Mouse (Mus musculus): ENCODE measurements around the gene Tuba4a. TPM values are rescaled to one million over a fixed set of nuclear protein-coding genes. Genes with fewer than 3 reads are reported as not detected.
"Not testable (repeated sequence)": the region's sequence is repeated elsewhere in the genome, so short reads cannot be mapped to it uniquely, and the experiment has no call there.

Gene Tuba4a
- total RNA-seq, 4 experiments from 2014 or later = 43.5 to 54.4 (median 49.1) TPM

- DNase-seq = no peak
Measured at GRCm38 (mm10) chr1:75234606-75235005, 14.9 kb upstream of the Tuba4a start.

- not testable (repeated sequence) for DNase-seq
Measured at GRCm38 (mm10) chr1:75232489-75232888, 12.8 kb upstream of the Tuba4a start.

- no peak for DNase-seq
Measured at GRCm38 (mm10) chr1:75231664-75232152, 12.0 kb upstream of the Tuba4a start, which contains the start of gene A630095N17Rik. A630095N17Rik (minus strand) TSS chr1:75232102.

- no peak for DNase-seq
Measured at GRCm38 (mm10) chr1:75231224-75231623, 11.6 kb upstream of the Tuba4a start.

- DNase-seq = no peak
Measured at GRCm38 (mm10) chr1:75230335-75230994, 10.8 kb upstream of the Tuba4a start.

- DNase-seq = no peak
Measured at GRCm38 (mm10) chr1:75229158-75229557, 9.5 kb upstream of the Tuba4a start.

- no peak for DNase-seq
Measured at GRCm38 (mm10) chr1:75227653-75228052, 8.0 kb upstream of the Tuba4a start.

- no peak for DNase-seq
Measured at GRCm38 (mm10) chr1:75226138-75226537, 6.5 kb upstream of the Tuba4a start.

GRCm38 (mm10) chr1:75225473-75225872, 5.8 kb upstream of the Tuba4a start:
- DNase-seq = no peak

GRCm38 (mm10) chr1:75223532-75223931, 3.9 kb upstream of the Tuba4a start:
- DNase-seq = no peak

- no peak for DNase-seq
Measured at GRCm38 (mm10) chr1:75222926-75223325, 3.3 kb upstream of the Tuba4a start.

- DNase-seq = no peak
Measured at GRCm38 (mm10) chr1:75221538-75221937, 1.9 kb upstream of the Tuba4a start.

- peak; percentile 81 for DNase-seq
Measured at GRCm38 (mm10) chr1:75219078-75219477, 587 bp downstream of the Tuba4a start.

- DNase-seq = no peak
Measured at GRCm38 (mm10) chr1:75218227-75219001, 1.3 kb downstream of the Tuba4a start.

- no peak for DNase-seq
Measured at GRCm38 (mm10) chr1:75217893-75218226, 1.8 kb downstream of the Tuba4a start.

GRCm38 (mm10) chr1:75216797-75217585, 2.7 kb downstream of the Tuba4a start:
- DNase-seq = no peak

- no peak for DNase-seq
Measured at GRCm38 (mm10) chr1:75215785-75216184, 3.9 kb downstream of the Tuba4a start.

GRCm38 (mm10) chr1:75214886-75215285, 4.8 kb downstream of the Tuba4a start:
- DNase-seq = no peak

- no peak for DNase-seq
Measured at GRCm38 (mm10) chr1:75214442-75214841, 5.2 kb downstream of the Tuba4a start.

GRCm38 (mm10) chr1:75213096-75213495, 6.6 kb downstream of the Tuba4a start:
- DNase-seq = no peak

GRCm38 (mm10) chr1:75212542-75212941, 7.1 kb downstream of the Tuba4a start:
- DNase-seq = no peak

- no peak for DNase-seq
Measured at GRCm38 (mm10) chr1:75211141-75211708, 8.4 kb downstream of the Tuba4a start.

Measured in adrenal gland, adult 8-10 months (tissue).